7 mouse cellular contexts compared by ENCODE assay signal in genomic region chr1:193503624-193504325, GRCm38 (mm10).
DNase-seq lines count a peak whose midpoint lies in the region.

No protein-coding gene starts in this region.

- peak; percentile 94 for DNase-seq in ES-CJ7 (ENCODE audit: low read depth, low spot score)
- DNase-seq in adrenal gland, adult 2 months, result peak; percentile 32
- peak; percentile 69 for DNase-seq in embryo, embryonic 11 days
- peak; percentile 34 to 57 for DNase-seq in heart, postnatal 14 days
- DNase-seq in layer of hippocampus, adult 8-10 months (ENCODE audit: low spot score in 2 of 2), result peak; percentile 25 to 68
- peak; percentile 77 for DNase-seq in lung, postnatal 10 days
- peak; percentile 68 for DNase-seq in right cerebral cortex, postnatal 14 days

- intact Hi-C loops in heart, postnatal 14 days (cut with DNase I), result no loop called here

Comparison
In these comparisons a context has a peak if more than half of its experiments do, and no peak if none do; other contexts are left out.
1. Peak in every context shown above with its lines: DNase-seq.
2. DNase-seq: peak in every context shown above with its lines; median percentile 94 in ES-CJ7; 77 in lung, postnatal 10 days; 69 in embryo, embryonic 11 days; 68 in right cerebral cortex, postnatal 14 days; 46 in layer of hippocampus, adult 8-10 months; 46 in heart, postnatal 14 days; 32 in adrenal gland, adult 2 months.